8 mouse cellular contexts compared by ENCODE assay signal in the genomic region with DNA sequence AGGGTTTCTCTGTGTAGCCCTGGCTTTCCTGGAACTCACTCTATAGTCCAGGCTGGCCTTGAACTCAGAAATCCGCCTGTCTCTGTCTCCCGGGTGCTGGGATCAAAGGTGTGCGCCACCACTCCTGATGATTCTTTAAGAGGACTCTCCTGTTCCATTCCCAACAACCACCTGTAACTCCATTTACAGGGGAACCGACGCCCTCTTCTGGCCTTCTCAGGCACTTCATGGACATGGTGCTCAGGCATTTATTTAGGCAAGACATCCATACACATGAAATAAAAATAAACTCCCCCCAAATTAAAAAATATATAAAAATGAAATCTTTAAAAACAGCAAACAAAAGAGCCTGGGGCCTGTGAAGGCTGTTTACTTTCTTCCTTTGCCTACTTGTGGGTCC. TPM values are rescaled to one million over a fixed set of nuclear protein-coding genes. Genes with fewer than 3 reads are reported as not detected.
DNase-seq lines count a peak whose midpoint lies in the region; ATAC-seq and TF ChIP-seq lines count a peak whose summit lies in the region.
"Had no signal": no experiment of that assay in that cellular context is flagged by ENCODE, and none has a peak within 500 bp of the region (broad histone marks: within the 10 kb centered on the region; RNA-seq: fewer than 3 reads in every experiment).

No protein-coding gene starts in this region.

- H3K79me2 ChIP-seq in CH12.LX (replicated peaks; ENCODE audit: control insufficient read depth, extremely low read depth, insufficient read depth, poor library complexity, severe bottlenecking): peaks cover 46% of the 10 kb centered on the region

- no peak for TF ChIP-seq EP300 in CH12.LX (IDR thresholded peaks at IDR 0.05; ENCODE audit: low read length)

- no peak for ATAC-seq in intestine, postnatal 0 days
- no peak for ATAC-seq in intestine, embryonic 16.5 days
- ATAC-seq in frontal cortex, adult (ENCODE audit: low TSS enrichment): no peak

- H3K4me2 ChIP-seq in intestine, postnatal 0 days (replicated peaks; ENCODE audit: low read depth): no peak overlapping the region
- no peak overlapping the region for H3K4me2 ChIP-seq in intestine, embryonic 16.5 days (ENCODE audit: low read depth, low read length)
- no peak overlapping the region for H3K4me2 ChIP-seq in CH12.LX (ENCODE audit: insufficient read depth, low read depth, poor library complexity, severe bottlenecking)
- H3K4me2 ChIP-seq: limb, embryonic 13.5 days had no signal

- peaks cover 7% of the 10 kb centered on the region for H3K27me3 ChIP-seq in intestine, postnatal 0 days (replicated peaks; ENCODE audit: control insufficient read depth, insufficient read depth, low read length)
- H3K27me3 ChIP-seq in intestine, embryonic 16.5 days (replicated peaks; ENCODE audit: control insufficient read depth, insufficient read depth, low read length): peaks cover 12% of the 10 kb centered on the region
- peaks cover 11% of the 10 kb centered on the region for H3K27me3 ChIP-seq in CH12.LX (replicated peaks)

- DNase-seq in CH12.LX (ENCODE audit: extremely low read depth) (peak; percentile 41), MN1 (ENCODE audit: low spot score) (peak; percentile 71)
- peak; percentile 70 for DNase-seq in induced T-regulatory cell, adult 2 months (ENCODE audit: low read depth)
- DNase-seq in retina, embryonic 14.5 days (ENCODE audit: low spot score): peak; percentile 77

- peak; percentile 46 for TF ChIP-seq RAD21 in CH12.LX (IDR thresholded peaks at IDR 0.05; ENCODE audit: low read depth, low read length)

- H3K4me3 ChIP-seq in intestine, postnatal 0 days (ENCODE audit: low read depth, low read length): no peak overlapping the region
- no peak overlapping the region for H3K4me3 ChIP-seq in intestine, embryonic 16.5 days (ENCODE audit: low read length)
- no peak overlapping the region for H3K4me3 ChIP-seq in CH12.LX (replicated peaks in 1 of 3; ENCODE audit: low read depth in 2 of 3, low read length in 2 of 3, poor library complexity in 1 of 3)
- H3K4me3 ChIP-seq: limb, embryonic 13.5 days had no signal

- in situ Hi-C loops in CH12.LX (cut with MboI; ENCODE audit: low pct_ligation_motif_present, low pct_unique_long_range_greater_than_20kb, low sequenced_read_pairs): loop anchor here (25.0 kb wide), 1 partner anchor 270 kb away; the partner anchor contains the start of gene Faap20

- H3K4me1 ChIP-seq in intestine, postnatal 0 days (replicated peaks; ENCODE audit: control insufficient read depth, insufficient read depth, low read length): 0 out of 2 replicates have a peak, but pooled peaks cover 6% of the 10 kb centered on the region
- H3K4me1 ChIP-seq in intestine, embryonic 16.5 days (ENCODE audit: control insufficient read depth, insufficient read depth, low read length): peaks cover 22% of the 10 kb centered on the region
- peaks cover 17 to 39% of the 10 kb centered on the region in 2 experiments for H3K4me1 ChIP-seq in CH12.LX (ENCODE audit: control insufficient read depth in 1 of 2, insufficient read depth in 2 of 2)

- peak; percentile 62 for TF ChIP-seq CTCF in intestine, postnatal 0 days (IDR thresholded peaks at IDR 0.05; ENCODE audit: low read depth)
- TF ChIP-seq CTCF in CH12.LX (conservative IDR thresholded peaks at IDR 0.05 in 1 of 2, IDR thresholded peaks at IDR 0.05 in 1 of 2; ENCODE audit: low read depth in 2 of 2, low read length in 2 of 2): peak; percentile 17 to 64; a peak in 3 of 4 replicates

- WGBS in intestine, postnatal 0 days: 62% methylated on average over 5 of the region's 5 CpGs
- WGBS in intestine, embryonic 16.5 days: 69% methylated on average over 5 of the region's 5 CpGs

- dilution Hi-C loops in CH12.LX (cut with MboI; ENCODE audit: extremely low pct_ligation_motif_present, extremely low pct_unique_long_range_greater_than_20kb, low sequenced_read_pairs): no loop called here

- H3K36me3 ChIP-seq in intestine, postnatal 0 days (ENCODE audit: control insufficient read depth, insufficient read depth): peaks cover 33% of the 10 kb centered on the region
- H3K36me3 ChIP-seq in intestine, embryonic 16.5 days (ENCODE audit: control insufficient read depth, insufficient read depth, low read length): peaks cover 29% of the 10 kb centered on the region
- H3K36me3 ChIP-seq in CH12.LX (replicated peaks in 1 of 2; ENCODE audit: control insufficient read depth in 1 of 2, insufficient read depth in 1 of 2, low read length in 1 of 2): peaks cover 37 to 64% of the 10 kb centered on the region in 2 experiments

- no peaks in the 10 kb centered on the region for H3K9me3 ChIP-seq in intestine, postnatal 0 days (ENCODE audit: control insufficient read depth)
- no peaks in the 10 kb centered on the region for H3K9me3 ChIP-seq in intestine, embryonic 16.5 days (ENCODE audit: control insufficient read depth, low read length)
- H3K9me3 ChIP-seq in CH12.LX (replicated peaks; ENCODE audit: low read length): no peaks in the 10 kb centered on the region
- H3K9me3 ChIP-seq: limb, embryonic 13.5 days had no signal

- TF ChIP-seq POLR2A in CH12.LX (IDR thresholded peaks at IDR 0.05; ENCODE audit: low read depth, low read length): no peak

- H3K27ac ChIP-seq in intestine, postnatal 0 days (ENCODE audit: low read depth, low read length): no peak overlapping the region
- H3K27ac ChIP-seq in intestine, embryonic 16.5 days (ENCODE audit: low read length): no peak overlapping the region
- no peak overlapping the region for H3K27ac ChIP-seq in CH12.LX (ENCODE audit: insufficient read depth, low read depth)
- H3K27ac ChIP-seq: limb, embryonic 13.5 days had no signal

- H3K9ac ChIP-seq in intestine, postnatal 0 days (ENCODE audit: low read depth, low read length): no peak overlapping the region
- H3K9ac ChIP-seq in intestine, embryonic 16.5 days (ENCODE audit: low read depth, low read length): no peak overlapping the region
- no peak overlapping the region for H3K9ac ChIP-seq in CH12.LX (ENCODE audit: insufficient read depth, low read depth)

TF ChIP-seq in CH12.LX, 34 proteins besides CTCF, POLR2A, EP300 and RAD21:
- TF ChIP-seq SMC3 (IDR thresholded peaks at IDR 0.05; ENCODE audit: low read depth, low read length) (peak; percentile 61), TCF12 (IDR thresholded peaks at IDR 0.05; ENCODE audit: low read depth, low read length) (no peak), JUND (conservative IDR thresholded peaks at IDR 0.05; ENCODE audit: low read depth, low read length) (no peak)

RNA-seq across cellular contexts. Expression of gene Pank4, which starts 3.2 kb away (rescaled TPM):
- polyA plus RNA-seq in intestine, postnatal 0 days (2015; fragmentation: Nextera tagmentation; extraction: Ambion mirVana): 10.9 and 11.5 TPM in 2 replicates
- polyA plus RNA-seq in intestine, embryonic 16.5 days (2015; fragmentation: Nextera tagmentation; extraction: Ambion mirVana): 32.4 and 34.2 TPM in 2 replicates
- total RNA-seq in CH12.LX (2012; rRNA removed): 30.6 and 34.7 TPM in 2 replicates
- 27.6 and 28.1 TPM in 2 replicates for total RNA-seq in CH12.LX (2014; rRNA removed)
- polyA plus RNA-seq in CH12.LX (2012; ENCODE audit: insufficient read length, low read depth): 22.4 and 23.2 TPM in 2 replicates

RNA-seq across cellular contexts. Expression of gene Hes5, which starts 6.5 kb away (rescaled TPM):
- 0.20 and 0.29 TPM in 2 replicates for polyA plus RNA-seq in intestine, postnatal 0 days (2015; fragmentation: Nextera tagmentation; extraction: Ambion mirVana)
- 1.3 and 1.4 TPM in 2 replicates for polyA plus RNA-seq in intestine, embryonic 16.5 days (2015; fragmentation: Nextera tagmentation; extraction: Ambion mirVana)
- total RNA-seq in CH12.LX (2012; rRNA removed) (6.2 and 6.8 TPM in 2 replicates), CH12.LX (2014; rRNA removed) (2.1 and 2.7 TPM in 2 replicates)
- polyA plus RNA-seq in CH12.LX (2012; ENCODE audit: insufficient read length, low read depth): 1.5 and 1.7 TPM in 2 replicates

RNA-seq across cellular contexts. Expression of gene Tnfrsf14, which starts 38.8 kb away (rescaled TPM):
- 1.9 and 2.9 TPM in 2 replicates for polyA plus RNA-seq in intestine, postnatal 0 days (2015; fragmentation: Nextera tagmentation; extraction: Ambion mirVana)
- polyA plus RNA-seq in intestine, embryonic 16.5 days (2015; fragmentation: Nextera tagmentation; extraction: Ambion mirVana): 2.3 and 3.5 TPM in 2 replicates
- 68.3 and 109 TPM in 2 replicates for total RNA-seq in CH12.LX (2012; rRNA removed)
- 21.0 and 25.9 TPM in 2 replicates for total RNA-seq in CH12.LX (2014; rRNA removed)
- polyA plus RNA-seq in CH12.LX (2012; ENCODE audit: insufficient read length, low read depth): 19.8 and 20.0 TPM in 2 replicates
